Mouse (Mus musculus): Measurements from ENCODE around the gene Tas2r107. TPM values are rescaled to one million over a fixed set of nuclear protein-coding genes. Genes with fewer than 3 reads are reported as not detected.

Tas2r107 gene
- not detected for polyA plus RNA-seq (2015; fragmentation: Illumina TruSeq; extraction: RNeasy Lipid Tissue Mini Kit (QIAGEN cat#74804); ENCODE audit: insufficient read depth, low read depth, low replicate concordance)

GRCm38 (mm10) chr6:131660049-131660448, at the start of gene Tas2r107:
Gene Tas2r107 (minus strand): TSS chr6:131660149.

GRCm38 (mm10) chr6:131689963-131690362, 30.0 kb upstream of the Tas2r107 start, which contains the start of gene Tas2r114:
Gene Tas2r114 (minus strand): TSS chr6:131690063.

GRCm38 (mm10) chr6:131687395-131687794, 27.4 kb upstream of the Tas2r107 start, which contains the start of gene Tas2r105:
Gene Tas2r105 (minus strand): TSS chr6:131687495.

GRCm38 (mm10) chr6:131685644-131686043, 25.7 kb upstream of the Tas2r107 start, which contains the start of gene Tas2r104:
Gene Tas2r104 (minus strand): TSS chr6:131685744.

GRCm38 (mm10) chr6:131678786-131679185, 18.8 kb upstream of the Tas2r107 start, which contains the start of gene Tas2r106:
Gene Tas2r106 (minus strand): TSS chr6:131678886.

GRCm38 (mm10) chr6:131630812-131631211, 29.1 kb downstream of the Tas2r107 start, which contains the start of gene Tas2r130:
Gene Tas2r130 (minus strand): TSS chr6:131630912.

Other genes with a start within 250 kb of the Tas2r107 start
- not detected for gene 5430401F13Rik, start 173.7 kb downstream of the Tas2r107 start, polyA plus RNA-seq (2015; fragmentation: Illumina TruSeq; extraction: RNeasy Lipid Tissue Mini Kit (QIAGEN cat#74804); ENCODE audit: insufficient read depth, low read depth, low replicate concordance)
- gene Gm6619, start 173.7 kb downstream of the Tas2r107 start, polyA plus RNA-seq (2015; fragmentation: Illumina TruSeq; extraction: RNeasy Lipid Tissue Mini Kit (QIAGEN cat#74804); ENCODE audit: insufficient read depth, low read depth, low replicate concordance), result not detected
- not detected for gene Tas2r130, start 29.2 kb downstream of the Tas2r107 start, polyA plus RNA-seq (2015; fragmentation: Illumina TruSeq; extraction: RNeasy Lipid Tissue Mini Kit (QIAGEN cat#74804); ENCODE audit: insufficient read depth, low read depth, low replicate concordance)
- not detected for gene Tas2r106, start 18.7 kb upstream of the Tas2r107 start, polyA plus RNA-seq (2015; fragmentation: Illumina TruSeq; extraction: RNeasy Lipid Tissue Mini Kit (QIAGEN cat#74804); ENCODE audit: insufficient read depth, low read depth, low replicate concordance)
- not detected for gene Tas2r104, start 25.6 kb upstream of the Tas2r107 start, polyA plus RNA-seq (2015; fragmentation: Illumina TruSeq; extraction: RNeasy Lipid Tissue Mini Kit (QIAGEN cat#74804); ENCODE audit: insufficient read depth, low read depth, low replicate concordance)
- gene Tas2r105, start 27.3 kb upstream of the Tas2r107 start, polyA plus RNA-seq (2015; fragmentation: Illumina TruSeq; extraction: RNeasy Lipid Tissue Mini Kit (QIAGEN cat#74804); ENCODE audit: insufficient read depth, low read depth, low replicate concordance), result not detected
- not detected for gene Tas2r114, start 29.9 kb upstream of the Tas2r107 start, polyA plus RNA-seq (2015; fragmentation: Illumina TruSeq; extraction: RNeasy Lipid Tissue Mini Kit (QIAGEN cat#74804); ENCODE audit: insufficient read depth, low read depth, low replicate concordance)

Measured in pancreas, adult 10 weeks (tissue).